Mouse (Mus musculus) brain, adult 2 months (tissue): ENCODE measurements around the gene Cnpy2.

Experiments
- DNase-seq: peaks from one replicate; pipeline ENCODE4 v3.0.0; 2011; ENCODE audit warnings: low read depth, low spot score

Cnpy2 gene

DNA sequence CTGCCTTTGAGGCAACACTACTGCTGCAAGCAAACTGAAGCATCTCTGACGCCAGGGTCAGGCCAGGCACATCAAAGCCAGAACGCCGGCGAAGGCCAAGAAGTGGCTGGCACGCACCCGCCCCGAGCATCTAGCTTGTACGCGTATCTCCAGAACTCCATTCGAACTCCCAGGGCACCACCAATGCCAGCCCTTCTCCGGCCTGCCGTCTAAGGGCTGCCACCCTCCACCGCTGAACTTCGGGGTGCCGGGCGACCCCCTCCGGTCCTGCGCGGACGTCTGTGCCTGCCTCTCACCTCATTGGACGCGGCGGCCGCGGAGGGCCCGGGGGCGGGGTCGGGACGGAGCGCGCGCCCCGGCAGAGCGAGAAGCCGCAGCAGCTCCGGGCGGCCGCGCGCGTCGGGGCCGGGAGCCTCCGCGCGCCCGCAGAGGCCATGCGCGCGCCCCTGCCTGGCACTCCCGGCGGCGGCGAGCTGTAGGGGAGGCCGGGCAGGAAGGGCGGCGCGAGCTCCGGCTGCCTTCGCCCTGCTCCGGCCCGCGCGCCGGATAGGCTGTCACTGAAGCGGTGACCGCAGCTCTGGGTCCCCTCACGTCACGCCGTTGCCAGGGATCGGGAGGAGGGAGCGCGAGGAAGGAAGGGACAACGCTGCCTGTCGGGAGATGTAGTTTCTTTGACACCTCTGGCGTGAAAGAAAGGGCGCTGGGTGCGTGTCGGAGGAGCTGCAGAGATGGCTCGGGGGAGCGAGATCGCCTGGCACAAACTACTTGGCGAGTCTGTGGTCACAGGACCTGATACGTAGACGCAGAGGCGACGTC lies 46.4 kb downstream of the Cnpy2 start, which contains the start of gene Coq10a:
Gene Coq10a (minus strand): TSS at position 596 of the 816 bp plus-strand sequence.
- peak; percentile 99 for DNase-seq

DNA sequence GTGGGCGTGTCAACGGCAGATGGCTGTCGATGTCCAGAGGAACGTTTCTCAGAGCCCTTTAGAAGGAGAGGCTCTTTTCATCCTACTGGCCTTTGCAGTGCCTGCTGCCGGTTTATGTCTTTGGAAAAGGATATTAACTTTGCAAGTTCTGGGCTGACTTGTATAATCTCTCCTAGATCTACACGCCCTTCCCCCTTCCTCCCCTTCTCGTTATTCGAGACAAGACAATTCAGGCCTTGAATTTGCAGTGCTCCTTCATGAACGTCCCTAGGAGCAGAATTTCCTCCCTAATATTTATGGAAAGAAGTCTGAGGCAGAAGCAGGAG lies 46.9 kb downstream of the Cnpy2 start:
- DNase-seq: no peak

DNA sequence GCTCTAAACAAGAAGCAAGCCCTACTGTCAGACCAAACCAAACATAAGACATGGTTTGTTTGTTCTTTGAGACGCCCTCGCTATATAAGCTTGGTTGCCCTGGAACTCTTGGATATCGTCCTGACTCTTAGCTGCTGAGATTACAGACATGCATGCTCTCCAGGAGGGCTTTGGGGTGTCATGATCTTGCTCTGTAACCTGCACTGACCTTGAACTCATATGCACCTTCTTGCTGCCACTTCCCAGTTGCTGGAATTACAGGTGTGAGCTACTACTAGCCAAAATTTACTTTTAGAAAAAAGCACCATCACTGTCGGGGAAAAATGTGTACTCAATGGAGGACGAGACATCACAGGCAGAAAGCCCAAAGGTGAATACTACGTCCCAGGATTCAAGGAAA lies 47.3 kb downstream of the Cnpy2 start:
- DNase-seq: no peak

DNA sequence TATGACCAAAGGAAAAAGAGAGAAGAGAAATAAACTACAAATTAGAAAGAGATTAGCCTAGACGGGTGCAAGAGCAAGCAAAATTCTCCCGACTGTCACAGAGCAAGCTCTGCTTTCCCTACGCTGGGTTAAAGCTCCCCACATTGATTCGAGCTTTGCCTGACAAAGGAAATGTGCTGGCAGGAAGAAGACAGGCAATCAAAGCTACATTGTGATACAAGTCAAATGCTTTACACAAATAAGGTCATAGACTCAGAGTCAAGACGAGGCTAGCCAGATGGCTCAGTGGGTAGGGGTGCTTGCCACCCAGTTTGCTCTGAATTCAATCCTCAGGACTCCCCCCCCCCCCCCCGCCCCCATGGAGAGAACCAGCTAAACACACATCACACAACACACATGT lies 47.8 kb downstream of the Cnpy2 start:
- peak; percentile 15 for DNase-seq

- DNase-seq: no peak
These were observed 48.3 kb downstream of the Cnpy2 start for GRCm38 (mm10) chr10:128370601-128371000.

DNA sequence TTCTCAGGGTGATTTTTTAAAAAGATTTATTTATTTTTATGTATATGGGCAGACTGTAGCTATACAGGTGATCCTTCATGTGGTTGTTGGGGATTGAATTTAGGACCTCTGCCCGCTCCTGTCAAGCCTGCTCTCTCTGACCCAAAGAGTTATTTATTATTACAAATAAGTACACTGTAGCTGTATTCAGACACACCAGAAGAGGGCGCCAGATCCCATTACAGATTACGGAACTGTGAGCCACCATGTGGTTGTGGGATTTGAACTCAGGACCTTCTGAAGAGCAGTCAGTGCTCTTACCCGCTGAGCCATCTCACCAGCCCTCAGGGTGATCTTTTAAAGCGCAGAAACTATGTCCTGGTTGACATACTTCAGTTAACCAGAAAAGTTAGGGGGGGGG lies 49.9 kb downstream of the Cnpy2 start:
- DNase-seq: no peak

- DNase-seq: no peak
These were observed 50.9 kb downstream of the Cnpy2 start for GRCm38 (mm10) chr10:128372989-128373748.

DNA sequence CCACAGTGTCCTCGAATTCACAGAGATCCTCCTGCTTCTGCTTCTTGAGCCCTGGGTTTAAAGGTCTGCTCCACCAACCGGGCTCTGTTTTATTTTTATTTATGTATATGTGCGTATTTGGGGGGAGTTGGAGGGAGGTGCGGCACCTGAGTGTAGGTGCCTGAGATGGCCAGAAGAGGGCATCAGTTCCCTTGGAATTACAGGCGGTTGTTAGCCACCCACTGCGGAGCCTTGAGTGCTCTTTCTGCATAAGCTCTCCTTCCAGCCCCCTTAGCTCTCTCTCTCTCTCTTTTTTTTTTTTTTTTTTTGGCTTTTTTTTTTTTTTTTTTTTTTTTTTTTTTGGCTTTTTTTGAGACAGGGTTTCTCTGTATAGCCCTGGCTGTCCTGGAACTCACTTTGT lies 52.1 kb downstream of the Cnpy2 start:
- DNase-seq: no peak

GRCm38 (mm10) chr10:128376099-128376454 lies 53.8 kb downstream of the Cnpy2 start:
- DNase-seq: no peak

DNA sequence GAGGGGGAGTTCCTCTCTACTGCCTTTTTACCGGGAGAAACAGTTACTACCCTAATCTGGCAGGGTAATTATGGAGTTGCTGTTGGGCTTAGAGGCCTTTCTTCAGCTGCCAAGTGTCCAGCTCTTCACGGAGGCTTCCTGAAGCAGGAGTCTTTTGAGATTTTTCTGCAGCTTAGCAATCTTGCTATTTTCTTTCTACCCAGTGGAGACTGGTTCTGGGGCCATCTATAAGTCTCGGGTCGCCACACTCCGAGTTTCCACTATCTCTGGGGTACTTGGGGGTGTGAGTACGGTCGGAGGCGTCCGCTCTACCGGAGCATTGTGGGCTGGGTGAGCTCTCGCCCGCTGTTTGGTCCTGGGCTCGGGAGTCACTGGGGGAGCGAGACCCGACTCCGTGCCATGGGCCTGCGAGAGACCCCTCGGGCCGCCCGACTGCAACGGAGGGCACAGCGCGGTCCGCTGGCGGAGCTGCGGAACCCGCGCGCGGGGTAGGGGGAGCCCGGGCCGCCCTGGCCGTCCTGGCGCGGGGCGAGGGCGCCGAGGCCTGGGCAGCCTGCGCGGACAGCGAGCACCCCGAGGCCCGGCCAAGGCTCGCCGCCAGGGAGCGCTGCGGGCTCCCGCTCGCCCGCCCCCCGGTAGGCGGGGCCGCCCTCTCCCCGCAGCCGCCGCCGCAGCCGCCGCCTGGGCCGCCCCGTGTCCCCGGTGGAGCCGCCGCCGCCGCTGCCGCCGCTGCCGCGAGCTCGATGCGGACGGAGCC lies 54.4 kb downstream of the Cnpy2 start, which contains the start of gene Ankrd52:
Gene Ankrd52 (plus strand): TSS at position 661 of the 757 bp plus-strand sequence.
- peak; percentile 92 for DNase-seq
